Mouse (Mus musculus) CD4-positive helper T cell, adult 2 months (primary cell): ENCODE measurements around the gene Rcsd1.

ENCODE experiments used
- DNase-seq: peaks from one replicate; pipeline ENCODE4 v3.0.0-alpha.2; 2012; ENCODE audit warnings: low read depth, missing footprints, low spot score

Gene Rcsd1

DNA sequence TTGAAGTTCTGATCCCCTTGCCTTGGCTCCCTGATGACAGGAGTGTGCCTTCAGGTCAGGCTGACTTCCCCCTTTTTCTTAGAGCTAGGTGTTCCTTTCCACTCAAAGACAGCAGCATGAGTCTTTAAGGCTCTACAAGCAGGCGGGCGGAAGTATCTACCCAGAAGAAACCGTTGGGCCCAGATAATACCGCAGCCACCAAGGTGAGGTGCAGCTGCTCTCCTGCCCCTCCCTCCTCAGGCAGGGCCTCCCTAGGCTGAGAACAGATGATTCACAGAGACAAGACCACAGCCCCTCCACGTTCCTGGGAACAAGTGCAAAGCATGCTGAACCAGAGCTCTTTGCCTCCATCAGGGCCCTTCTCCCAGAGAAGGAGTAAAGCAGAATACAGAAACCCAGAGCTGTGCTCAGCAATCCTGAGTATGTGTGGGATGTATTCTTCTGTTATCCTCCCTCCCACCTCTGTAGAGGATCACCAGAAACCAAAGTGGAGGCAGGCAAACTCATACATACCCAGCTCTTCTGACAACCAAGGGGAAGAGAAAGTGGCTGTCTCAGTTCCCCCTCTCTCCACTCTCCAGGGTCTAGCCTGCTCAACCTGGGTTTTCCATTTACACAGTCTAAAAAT lies at the start of gene Rcsd1:
Rcsd1 (minus strand) TSS at position 129 of the 628 bp plus-strand sequence.
- DNase-seq, result peak; percentile 85

GRCm38 (mm10) chr1:165755194-165755593 lies 45.6 kb upstream of the Rcsd1 start:
- no peak for DNase-seq

DNA sequence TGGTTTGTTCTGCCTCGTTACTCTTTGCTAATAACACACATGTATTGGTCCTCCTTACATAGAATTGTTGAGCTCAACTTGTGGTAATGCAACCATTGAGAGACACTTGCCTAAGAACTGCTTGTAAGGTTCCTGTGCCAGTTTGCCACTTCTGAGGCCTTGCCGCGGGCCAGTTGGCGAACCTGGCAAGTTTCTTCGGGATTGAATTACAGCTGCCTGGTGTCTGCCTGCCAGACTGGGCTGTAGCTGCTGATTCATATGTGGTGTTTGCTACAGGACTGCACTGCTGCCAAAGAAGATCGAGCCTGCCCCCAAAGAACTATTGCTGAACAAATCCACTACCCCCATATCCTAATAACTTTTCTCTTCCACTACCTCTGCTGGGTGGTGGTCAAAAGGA lies 44.6 kb upstream of the Rcsd1 start:
- DNase-seq, result no peak

- DNase-seq, result no peak
Observed at GRCm38 (mm10) chr1:165751838-165752237, 42.3 kb upstream of the Rcsd1 start.

DNA sequence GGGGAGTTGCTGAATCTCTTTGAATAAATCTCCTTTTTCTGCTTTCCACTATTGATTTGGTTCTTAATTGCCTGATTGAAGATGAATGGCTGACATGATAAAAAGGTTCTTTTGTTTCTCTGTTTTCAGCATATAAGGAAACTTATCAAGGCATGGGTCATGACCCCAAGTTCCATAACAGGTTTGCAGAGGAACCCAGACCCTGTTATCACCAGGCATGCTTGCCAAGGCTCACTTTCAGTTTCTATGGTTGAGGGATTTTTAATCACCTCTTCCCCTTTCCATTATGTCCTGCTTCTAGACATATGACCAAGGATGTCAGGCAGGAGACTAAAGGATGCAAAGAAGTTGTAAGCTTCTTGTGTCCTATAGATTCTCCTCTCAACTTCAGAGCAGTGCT lies 41.6 kb upstream of the Rcsd1 start:
- no peak for DNase-seq

- no peak for DNase-seq
Observed at GRCm38 (mm10) chr1:165748053-165748452, 38.5 kb upstream of the Rcsd1 start.

DNA sequence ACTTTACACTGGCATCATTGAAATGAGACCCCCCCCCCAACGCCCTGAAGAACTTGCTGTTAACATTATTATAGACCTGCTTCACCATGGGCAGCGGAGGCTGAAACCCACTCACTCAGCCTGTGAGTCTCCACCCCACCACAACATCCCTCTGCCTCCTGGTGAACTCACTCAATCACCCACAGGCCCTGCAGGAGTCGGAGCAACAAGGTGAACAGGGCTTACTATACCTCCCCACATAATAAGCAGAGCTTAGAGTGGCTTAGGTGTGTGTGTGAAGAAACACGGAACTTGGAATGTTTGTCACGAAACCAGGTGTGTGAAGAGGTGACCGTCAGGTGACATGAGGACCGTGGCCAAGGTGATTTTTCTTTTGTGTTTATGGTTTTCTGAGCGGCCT lies 32.4 kb upstream of the Rcsd1 start:
- DNase-seq, result no peak

DNA sequence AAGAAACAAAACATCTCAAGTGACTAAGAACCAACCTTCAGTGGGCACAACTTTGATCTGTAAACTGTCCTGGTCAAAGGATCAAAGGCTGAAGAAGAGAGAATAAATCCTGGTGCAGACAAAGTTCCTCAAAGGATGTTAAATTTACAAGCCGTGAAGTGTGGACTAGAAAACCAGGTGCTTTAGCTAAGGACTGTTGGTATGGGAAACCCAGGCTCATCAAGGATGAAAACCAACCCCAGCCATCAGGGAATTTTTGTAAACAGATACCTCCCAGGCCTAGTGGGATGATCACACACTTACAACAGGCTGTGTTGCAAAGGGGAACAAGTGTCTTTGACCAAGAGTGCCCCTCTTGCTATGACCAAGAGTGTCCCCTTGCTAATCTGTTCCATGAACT lies 29.4 kb upstream of the Rcsd1 start:
- no peak for DNase-seq

- no peak for DNase-seq
Observed at GRCm38 (mm10) chr1:165737867-165738266, 28.3 kb upstream of the Rcsd1 start.

DNA sequence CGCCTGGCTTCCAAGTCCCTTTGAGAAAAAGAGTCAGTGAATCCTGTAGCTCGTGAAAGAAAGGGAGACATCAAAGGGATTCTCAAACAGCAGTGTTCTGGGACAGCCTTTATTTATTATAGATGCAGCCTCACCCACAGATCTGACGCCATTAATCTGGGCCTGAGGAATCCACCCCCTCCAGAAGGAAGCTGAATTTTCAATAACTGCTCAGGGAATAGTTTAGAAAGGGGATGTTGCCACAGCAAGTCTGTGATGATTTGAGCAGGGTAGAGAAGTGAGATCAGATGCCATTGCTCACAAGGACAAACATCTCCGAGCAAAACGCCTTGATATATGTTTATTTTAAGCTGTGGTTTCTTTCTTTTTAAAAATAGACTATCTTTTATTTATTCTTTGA lies 27.9 kb upstream of the Rcsd1 start:
- no peak for DNase-seq

GRCm38 (mm10) chr1:165735826-165736818 lies 26.6 kb upstream of the Rcsd1 start:
- peak; percentile 83 for DNase-seq

- DNase-seq, result no peak
Observed at GRCm38 (mm10) chr1:165734840-165735239, 25.3 kb upstream of the Rcsd1 start.

DNA sequence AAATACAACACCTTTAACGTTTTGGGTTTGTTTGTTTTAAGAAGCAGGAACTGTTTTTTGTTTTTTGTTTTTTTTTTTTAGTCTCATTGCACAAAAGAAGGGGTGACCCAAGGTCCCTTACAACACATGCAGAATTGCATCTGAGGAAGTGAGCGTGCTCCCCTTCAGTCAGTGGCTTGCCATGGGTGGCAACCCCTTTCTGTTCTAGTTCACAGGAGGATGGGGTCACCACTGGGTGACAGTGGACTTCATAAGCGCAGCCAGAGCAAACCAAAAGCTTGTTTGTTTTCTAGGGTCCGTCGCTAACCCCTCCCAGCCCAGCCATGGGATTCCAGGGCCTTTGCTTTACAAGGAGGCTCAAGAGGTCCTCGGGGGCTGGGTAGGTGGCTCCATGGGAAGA lies 22.0 kb upstream of the Rcsd1 start:
- DNase-seq, result no peak

DNA sequence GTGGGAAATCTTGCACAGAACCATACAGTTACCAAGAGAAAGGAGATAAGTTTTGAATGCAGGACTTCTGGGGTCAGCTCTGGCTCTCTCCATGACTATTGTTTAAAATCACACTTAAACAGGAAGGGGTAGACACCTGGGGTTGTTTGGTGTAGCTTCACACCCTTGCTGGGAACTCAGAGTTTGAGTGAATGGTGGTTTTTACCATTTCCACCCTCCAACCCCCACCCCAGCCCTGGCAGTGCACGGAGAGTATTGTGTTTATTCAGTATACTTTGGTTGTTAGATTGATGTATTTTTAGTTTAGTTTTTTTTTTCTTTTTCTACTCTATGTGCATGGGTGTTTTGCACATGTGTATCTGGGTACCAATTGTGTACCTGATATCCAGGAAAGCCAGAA lies 20.6 kb upstream of the Rcsd1 start:
- peak; percentile 51 for DNase-seq

DNA sequence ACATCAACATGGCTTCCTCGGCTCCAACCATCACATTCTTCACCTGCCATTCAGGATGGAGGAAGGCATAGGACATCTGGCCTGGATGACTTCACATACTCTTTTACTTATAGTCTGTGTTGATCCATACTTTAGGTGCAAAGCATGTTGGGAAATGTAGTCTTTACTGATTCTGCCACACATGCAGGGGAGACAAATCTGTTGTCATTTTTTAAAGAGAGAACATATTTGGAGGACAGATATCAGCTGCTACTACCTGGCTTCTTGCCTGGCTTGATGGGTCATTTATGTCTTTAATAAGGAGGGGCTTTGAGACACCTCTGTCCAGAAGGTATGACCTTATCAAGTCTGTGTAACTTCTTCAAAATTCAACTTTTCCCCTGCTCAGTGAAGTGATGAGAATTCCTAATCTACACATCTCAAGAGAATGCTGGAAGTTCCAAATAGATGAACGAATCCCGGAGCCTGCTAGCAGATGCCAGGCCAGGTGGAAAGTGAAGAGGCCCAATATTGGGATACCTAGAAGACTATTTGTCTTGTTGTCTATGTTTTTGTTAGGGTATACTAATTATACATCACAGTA lies 18.6 kb upstream of the Rcsd1 start:
- no peak for DNase-seq

DNA sequence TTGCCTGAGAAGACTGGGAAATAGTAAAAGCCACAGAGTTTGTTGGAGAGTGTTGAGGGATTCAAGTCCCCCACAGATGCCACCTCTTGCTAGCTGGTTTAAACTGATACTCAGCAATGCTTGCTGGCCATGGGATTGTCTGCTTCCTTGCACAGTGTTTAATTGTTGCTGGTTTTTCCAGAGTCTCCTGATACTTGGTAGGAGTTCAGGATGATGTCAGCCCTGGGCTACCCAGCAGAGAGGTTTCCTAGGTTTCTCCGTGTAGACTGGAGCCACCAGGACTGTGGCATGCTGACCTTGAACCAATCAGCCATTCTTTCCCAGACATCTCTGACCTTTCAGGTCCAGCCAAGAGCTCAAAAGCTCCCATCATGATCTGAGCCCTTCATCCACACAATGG lies 17.4 kb upstream of the Rcsd1 start:
- no peak for DNase-seq

DNA sequence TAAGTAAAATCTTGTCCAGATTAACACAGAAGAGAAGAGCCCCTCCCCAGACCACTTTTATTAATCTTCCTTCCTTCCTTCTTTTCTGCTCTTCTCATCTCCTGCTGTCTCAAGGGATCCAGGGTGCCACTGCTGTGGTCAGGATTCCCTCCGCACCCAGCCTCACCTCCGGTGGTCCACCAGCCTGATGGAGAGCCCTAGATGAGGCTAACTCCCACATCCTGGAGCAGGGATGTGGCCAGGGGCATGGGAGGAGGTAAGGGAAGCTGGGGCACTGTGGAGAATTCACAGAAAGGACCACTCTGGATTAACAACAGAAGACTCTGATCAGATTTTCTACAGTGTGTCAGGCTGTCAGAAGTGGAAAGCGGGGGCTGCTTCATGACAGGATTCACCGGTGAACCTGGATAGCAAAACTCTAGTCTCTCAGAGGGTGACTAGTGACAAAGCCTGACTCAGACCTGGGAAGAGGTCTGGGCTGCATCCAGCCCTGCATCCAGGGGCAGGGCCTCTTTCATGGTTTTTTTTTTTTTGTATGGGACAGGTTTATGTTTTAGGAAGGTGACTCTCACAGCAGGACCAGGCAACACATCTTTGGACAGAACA lies 15.6 kb upstream of the Rcsd1 start:
- DNase-seq, result no peak

DNA sequence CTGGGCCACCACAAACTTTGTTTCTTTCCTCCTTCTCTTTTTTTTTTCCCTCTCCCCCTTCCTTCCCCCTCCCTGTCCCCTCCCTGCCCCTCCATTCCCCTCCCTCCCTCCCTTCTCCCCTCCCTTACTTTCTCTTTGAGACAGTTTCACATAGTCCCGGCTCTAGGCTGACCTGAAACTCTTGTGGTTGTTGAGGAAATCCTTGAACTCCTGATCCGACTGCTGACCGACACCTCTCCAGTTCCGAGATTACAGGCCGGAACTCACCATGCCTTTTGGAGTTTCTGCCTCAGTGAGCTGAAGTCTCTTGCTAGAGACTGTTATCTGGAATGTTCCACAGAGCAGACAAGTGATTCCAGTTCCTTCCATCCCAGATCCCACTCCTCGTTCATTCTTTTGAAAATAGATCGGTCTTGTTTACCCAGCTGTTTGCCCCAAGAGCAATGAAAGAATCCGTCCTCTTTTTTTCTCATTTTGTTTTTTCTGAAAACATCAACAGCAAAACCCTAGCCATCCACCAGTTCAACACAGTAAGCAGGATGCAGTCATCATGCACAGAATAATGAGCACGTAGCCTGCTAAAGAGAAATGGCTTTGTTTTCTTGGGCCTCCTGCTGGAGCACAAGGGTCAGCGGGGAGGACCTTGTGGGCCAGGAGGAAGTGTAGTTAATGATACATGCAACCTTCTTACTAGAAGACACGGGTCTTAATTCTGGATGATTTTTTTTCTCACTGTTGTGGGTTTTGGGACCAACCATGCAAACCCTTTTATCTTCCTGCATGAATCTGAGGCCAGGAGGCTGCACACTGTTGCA lies 14.9 kb upstream of the Rcsd1 start:
- DNase-seq, result no peak

GRCm38 (mm10) chr1:165722531-165723123 lies 13.1 kb upstream of the Rcsd1 start:
- peak; percentile 56 for DNase-seq

GRCm38 (mm10) chr1:165718543-165719105 lies 9.1 kb upstream of the Rcsd1 start:
- DNase-seq, result no peak
